Mouse (Mus musculus) neural tube, embryonic 14.5 days (tissue): ENCODE measurements at regions not wholly inside any gene's neighbourhood (a gene's known extent, or its start where the extent isn't known, plus 50 kb on each side); places are given as distances from the start of the nearest gene placed in this dataset.

Experiments used
- ATAC-seq: fragments of 200-750 bp; cut with Nextera tagmentation; 2 replicates; pipeline ENCODE4 v1.8.0; 2017; ENCODE audit warnings: low read depth, mild to moderate bottlenecking, moderate TSS enrichment, moderate library complexity
- H3K27ac ChIP-seq: fragments of 300-500 bp; sonication (generic); 2 replicates; pipeline ENCODE4 v1.5.1; 2014; ENCODE audit warnings: low read depth, mild to moderate bottlenecking, control low read depth, low read length, moderate library complexity, mixed read lengths
- H3K27me3 ChIP-seq: fragments of 300-500 bp; sonication (generic); 2 replicates; pipeline ENCODE4 v1.6.1; 2014; ENCODE audit warnings: low read length; ENCODE audit not compliant: control insufficient read depth, insufficient read depth
- H3K36me3 ChIP-seq: fragments of 300-500 bp; sonication (generic); 2 replicates; pipeline ENCODE4 v1.6.1; 2014; ENCODE audit warnings: low read length, mixed read lengths; ENCODE audit not compliant: control insufficient read depth, insufficient read depth
- H3K4me1 ChIP-seq: fragments of 300-500 bp; sonication (generic); 2 replicates; pipeline ENCODE4 v1.6.1; 2014; ENCODE audit warnings: low read length; ENCODE audit not compliant: control insufficient read depth, insufficient read depth
- H3K4me2 ChIP-seq: fragments of 300-500 bp; sonication (generic); 2 replicates; pipeline ENCODE4 v1.6.1; 2014; ENCODE audit warnings: mild to moderate bottlenecking, low read depth, low read length, control low read depth
- H3K4me3 ChIP-seq: fragments of 300-500 bp; sonication (generic); 2 replicates; pipeline ENCODE4 v1.5.1; 2014; ENCODE audit warnings: low read depth, low read length, control low read depth, mixed read lengths
- H3K9ac ChIP-seq: fragments of 300-500 bp; sonication (generic); replicated peaks from 2 replicates; pipeline ENCODE4 v1.6.1; 2014; ENCODE audit warnings: low read depth, mild to moderate bottlenecking, control low read depth, low read length, mixed read lengths
- H3K9me3 ChIP-seq: fragments of 300-500 bp; sonication (generic); 2 replicates; pipeline ENCODE4 v1.6.1; 2016; ENCODE audit warnings: low read length; ENCODE audit not compliant: control insufficient read depth
- WGBS: fragments of 180-500 bp; shearing (Covaris S2); extraction: QIAGEN DNeasy Blood & Tissue Kit; methylation state at CpG from one replicate; pipeline ENCODE4 v1.1.7; 2014; 5-methylcytosine and 5-hydroxymethylcytosine counted together

DNA sequence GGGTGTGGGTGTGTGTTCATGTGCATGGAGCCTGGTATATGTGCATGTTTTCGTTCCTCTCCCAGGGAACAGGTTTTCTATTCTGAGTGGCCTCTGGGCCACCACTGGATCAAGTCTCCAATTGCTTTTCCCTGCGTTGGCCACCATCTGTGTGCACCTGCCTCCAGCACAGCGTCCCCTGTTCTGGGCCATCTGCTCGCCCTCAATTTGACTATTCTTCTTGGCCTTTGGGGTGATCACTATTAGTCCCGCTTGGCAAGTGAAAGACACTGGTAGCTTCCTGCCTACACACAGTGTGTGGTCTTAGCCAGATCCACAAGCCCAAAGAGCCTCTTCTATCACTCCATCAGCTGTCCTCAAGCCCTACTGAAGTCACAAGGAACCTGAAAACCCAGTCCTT lies 80.8 kb upstream of the Ppp1r26 start:
- WGBS: 73% methylated on average over 5 of the region's 5 CpGs
- Histone ChIP-seq H3K9me3 (no peaks in the 10 kb centered on the region), H3K36me3 (no peaks in the 10 kb centered on the region), H3K27me3 (no peaks in the 10 kb centered on the region), H3K4me3 (no peak overlapping the region), H3K4me2 (no peak overlapping the region), H3K27ac (no peak overlapping the region), H3K9ac (no peak overlapping the region), H3K4me1 (peaks cover 8% of the 10 kb centered on the region; the same call in 1 of the 2 replicates)
- no peak for ATAC-seq

DNA sequence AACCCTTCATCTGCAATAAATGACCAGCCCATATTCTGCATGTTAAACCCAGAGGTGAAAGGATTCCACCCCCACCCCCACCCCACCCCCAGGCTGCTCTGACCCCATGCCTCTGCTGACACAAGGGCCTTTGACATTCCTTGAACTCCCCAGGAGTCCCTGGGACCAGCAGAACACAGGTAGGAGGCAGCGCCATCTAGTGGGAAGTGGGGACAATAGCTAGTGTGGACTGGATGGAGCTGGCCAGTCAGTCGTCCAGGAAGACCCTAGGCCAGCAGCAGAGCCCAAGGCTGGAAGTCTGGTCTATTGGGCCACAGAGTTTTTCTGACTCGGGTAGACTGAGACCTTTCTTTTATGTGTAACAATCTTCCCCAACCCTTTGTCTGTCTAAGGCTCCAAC lies 71.8 kb upstream of the Ppp1r26 start:
- Histone ChIP-seq H3K27ac (no peak overlapping the region), H3K27me3 (no peaks in the 10 kb centered on the region), H3K4me2 (no peak overlapping the region), H3K9ac (no peak overlapping the region), H3K4me3 (no peak overlapping the region), H3K4me1 (peaks cover 6% of the 10 kb centered on the region; the same call in 1 of the 2 replicates), H3K9me3 (no peaks in the 10 kb centered on the region), H3K36me3 (no peaks in the 10 kb centered on the region)
- ATAC-seq: no peak
- WGBS: 8% methylated on average over 3 of the region's 3 CpGs

DNA sequence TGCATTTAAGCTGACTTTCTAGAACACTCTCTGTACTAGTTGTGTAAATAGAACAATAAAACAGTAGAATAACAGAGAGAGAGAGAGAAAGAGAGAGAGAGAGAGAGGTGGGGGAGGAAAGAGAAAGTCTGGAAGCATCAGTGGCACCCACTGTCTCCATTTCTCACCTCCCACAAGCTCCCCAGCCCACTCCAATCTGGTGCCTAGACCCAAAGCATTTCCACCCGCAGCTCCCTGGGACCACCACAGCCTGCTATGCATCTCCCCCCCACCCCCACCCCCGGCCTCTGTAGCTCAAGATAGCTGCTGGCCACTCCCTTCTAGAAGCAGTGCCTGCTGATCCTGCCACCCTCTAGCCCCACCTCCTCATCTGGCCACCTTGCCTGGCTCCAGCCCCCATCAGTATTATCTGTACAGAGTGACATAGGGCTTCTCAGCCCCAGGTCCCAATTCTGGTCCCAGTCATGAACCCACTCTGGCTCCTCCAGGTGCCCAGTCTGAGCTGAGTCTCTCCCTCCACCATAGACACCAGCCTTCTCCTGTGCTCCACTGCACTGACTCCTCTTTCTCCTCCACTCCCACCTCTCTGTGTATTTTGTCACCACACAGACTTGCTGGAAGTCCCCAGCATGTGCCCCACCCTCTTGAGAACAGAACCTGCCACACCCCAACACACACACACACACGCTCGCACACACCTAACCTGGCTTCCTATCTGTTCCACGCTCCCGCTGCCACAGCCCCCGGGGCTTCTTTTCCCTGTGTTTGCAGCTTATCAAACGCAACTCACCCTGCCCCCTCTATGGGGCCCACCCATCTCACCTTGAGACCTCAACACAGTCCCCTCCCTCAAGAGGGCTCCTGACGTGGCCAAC lies 68.4 kb upstream of the Ppp1r26 start:
- Histone ChIP-seq H3K4me2 (no peak overlapping the region), H3K9ac (no peak overlapping the region), H3K4me3 (no peak overlapping the region), H3K4me1 (peaks cover 18% of the 10 kb centered on the region; the same call in 1 of the 2 replicates), H3K9me3 (no peaks in the 10 kb centered on the region), H3K36me3 (no peaks in the 10 kb centered on the region), H3K27me3 (no peaks in the 10 kb centered on the region), H3K27ac (no peak overlapping the region)
- 76% methylated on average over 9 of the region's 9 CpGs for WGBS
- ATAC-seq: no peak

DNA sequence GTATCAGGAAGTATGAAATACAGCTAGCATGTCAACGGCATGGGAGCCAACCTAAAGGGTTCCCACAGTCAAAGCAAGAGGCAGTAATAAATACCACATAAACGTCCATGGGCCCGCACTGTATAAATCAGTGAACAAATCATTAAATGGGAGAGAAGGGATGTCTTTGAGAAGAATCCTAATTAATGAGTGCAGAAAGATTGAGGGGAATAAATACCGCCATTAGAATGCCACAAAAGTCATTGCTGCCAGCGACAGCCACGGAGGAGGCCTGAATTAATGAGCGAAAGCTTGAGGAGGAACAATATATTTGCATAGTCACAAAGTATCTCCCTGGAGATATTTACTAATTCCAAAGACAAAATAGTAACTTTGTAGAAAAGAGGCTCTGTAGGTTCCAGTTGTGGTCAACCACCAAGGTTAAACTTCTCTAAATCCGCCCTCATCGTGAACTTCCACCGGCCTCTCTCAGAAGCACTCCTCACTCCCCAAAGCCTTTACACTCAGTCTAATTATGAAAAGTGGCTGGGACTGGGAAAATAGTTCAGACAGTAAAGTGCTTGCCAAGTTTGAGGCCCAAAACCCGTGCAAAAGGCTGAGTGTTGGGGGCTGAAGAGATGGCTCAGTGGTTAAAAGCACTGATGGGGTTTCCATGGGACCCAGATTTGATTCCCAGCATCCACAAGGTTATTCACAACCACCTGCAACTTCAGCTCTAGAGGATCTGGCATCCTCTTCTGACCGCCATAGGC lies 64.4 kb upstream of the Ppp1r26 start:
- peak overlapping the region; percentile 41; the same call in 1 of the 2 replicates for H3K27ac ChIP-seq
- no peaks in the 10 kb centered on the region for H3K36me3 ChIP-seq
- peaks cover 27% of the 10 kb centered on the region for H3K4me1 ChIP-seq
- 0 out of 2 replicates have a peak, but pooled peaks have one; percentile 25 for ATAC-seq
- WGBS: 49% methylated on average over 12 of the region's 12 CpGs
- no peak overlapping the region for H3K9ac ChIP-seq
- no peak overlapping the region for H3K4me3 ChIP-seq
- H3K9me3 ChIP-seq: no peaks in the 10 kb centered on the region
- no peak overlapping the region for H3K4me2 ChIP-seq
- H3K27me3 ChIP-seq: no peaks in the 10 kb centered on the region

DNA sequence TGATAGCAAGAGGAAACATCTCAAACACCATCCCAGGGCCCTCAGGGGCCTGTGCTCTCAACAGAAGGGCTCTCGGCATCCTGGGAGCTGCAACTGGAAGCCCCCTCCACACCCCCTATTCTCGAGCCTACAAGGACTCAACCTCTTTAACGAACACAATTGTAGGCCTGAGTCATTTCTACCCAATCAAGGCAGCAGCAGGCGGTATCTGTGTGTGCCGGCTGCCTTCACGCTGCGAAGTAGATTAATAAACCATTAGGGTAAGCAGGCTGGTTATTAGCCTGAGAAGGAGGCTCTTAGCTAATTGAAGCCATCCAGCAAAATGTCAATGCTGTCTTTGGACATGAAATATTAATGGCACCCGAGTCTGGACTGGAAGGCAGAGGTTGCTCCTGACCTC lies 61.7 kb upstream of the Ppp1r26 start:
- Histone ChIP-seq H3K9ac (no peak overlapping the region), H3K27me3 (no peaks in the 10 kb centered on the region), H3K27ac (peak overlapping the region; percentile 73), H3K4me1 (peaks cover 36% of the 10 kb centered on the region), H3K4me2 (no peak overlapping the region), H3K4me3 (no peak overlapping the region), H3K9me3 (no peaks in the 10 kb centered on the region), H3K36me3 (no peaks in the 10 kb centered on the region)
- ATAC-seq: peak; percentile 50
- WGBS: 28% methylated on average over 8 of the region's 8 CpGs

DNA sequence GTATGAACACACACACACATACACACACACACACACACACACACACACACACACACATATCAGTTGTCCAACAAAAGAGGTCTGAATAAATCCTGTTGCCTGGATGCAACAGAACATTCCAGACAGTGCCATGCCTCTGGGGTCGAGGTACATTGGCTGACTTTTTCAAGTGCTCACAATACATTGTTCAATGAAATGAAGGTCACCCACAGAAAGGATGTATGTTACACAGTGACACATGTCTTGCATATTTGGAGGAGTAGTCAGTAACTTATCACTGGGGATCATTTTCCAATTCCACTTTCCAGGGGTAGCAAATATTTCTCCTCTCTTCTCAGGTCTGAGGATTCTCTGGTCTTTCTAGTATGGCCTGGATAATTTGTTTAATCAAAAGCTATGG lies 59.8 kb upstream of the Ppp1r26 start:
- no peaks in the 10 kb centered on the region for H3K36me3 ChIP-seq
- H3K27me3 ChIP-seq: no peaks in the 10 kb centered on the region
- ATAC-seq: no peak
- H3K4me2 ChIP-seq: no peak overlapping the region
- no peak overlapping the region; the same call in 1 of the 2 replicates for H3K27ac ChIP-seq
- peaks cover 20% of the 10 kb centered on the region for H3K4me1 ChIP-seq
- WGBS: 47% methylated on average over 1 of the region's 1 CpGs
- no peak overlapping the region for H3K4me3 ChIP-seq
- no peaks in the 10 kb centered on the region for H3K9me3 ChIP-seq
- H3K9ac ChIP-seq: no peak overlapping the region

DNA sequence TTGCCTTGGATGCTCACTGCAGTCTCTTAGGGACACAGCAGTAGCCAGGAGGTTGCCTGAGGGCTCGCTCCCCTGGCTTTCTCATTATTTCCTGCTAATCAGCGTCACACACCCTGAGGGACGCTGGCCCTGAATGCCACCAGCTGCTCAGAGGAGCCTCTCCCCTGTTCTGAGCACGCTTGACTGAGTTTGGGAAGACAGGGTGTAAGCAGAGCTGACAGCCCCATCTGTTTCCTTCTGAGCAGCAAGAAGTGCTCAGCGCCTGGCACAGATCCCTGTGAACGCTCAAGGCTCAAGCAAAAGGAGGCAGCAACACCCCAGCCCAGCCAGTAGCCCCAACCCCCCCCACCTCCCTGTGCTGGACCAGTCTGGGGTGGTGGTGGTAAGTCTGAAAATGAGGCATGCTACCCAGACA lies 59.2 kb upstream of the Ppp1r26 start:
- H3K4me3 ChIP-seq: no peak overlapping the region
- H3K9ac ChIP-seq: no peak overlapping the region
- H3K4me1 ChIP-seq: peaks cover 18% of the 10 kb centered on the region
- H3K27ac ChIP-seq: peak overlapping the region; percentile 62
- WGBS: 5% methylated on average over 6 of the region's 6 CpGs
- peak; percentile 76; the same call in 1 of the 2 replicates for ATAC-seq
- H3K9me3 ChIP-seq: no peaks in the 10 kb centered on the region
- no peaks in the 10 kb centered on the region for H3K27me3 ChIP-seq
- H3K36me3 ChIP-seq: no peaks in the 10 kb centered on the region
- no peak overlapping the region for H3K4me2 ChIP-seq

DNA sequence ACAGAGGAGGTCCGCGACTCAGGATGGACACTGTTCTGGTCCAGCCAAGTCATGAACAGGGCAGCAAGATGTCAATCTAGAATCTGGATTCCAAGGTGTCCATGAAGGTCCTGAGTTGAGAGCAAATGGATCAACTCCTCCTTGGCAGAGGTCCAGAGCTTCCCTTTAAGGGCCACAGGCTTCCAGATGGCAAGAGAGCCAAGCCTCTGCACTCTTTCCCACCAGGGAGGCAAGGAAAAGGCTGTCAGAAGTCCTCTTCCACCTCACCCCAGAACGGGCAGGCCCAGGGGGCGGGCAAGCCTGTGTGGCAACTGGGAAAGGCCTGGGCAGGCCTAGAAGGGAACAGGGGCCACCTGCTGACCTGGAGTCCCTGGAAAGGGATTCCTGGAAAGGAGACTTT lies 58.7 kb upstream of the Ppp1r26 start:
- Histone ChIP-seq H3K4me3 (no peak overlapping the region), H3K27me3 (no peaks in the 10 kb centered on the region), H3K4me2 (no peak overlapping the region), H3K27ac (peak overlapping the region; percentile 62), H3K9me3 (no peaks in the 10 kb centered on the region), H3K9ac (no peak overlapping the region), H3K4me1 (peaks cover 18% of the 10 kb centered on the region), H3K36me3 (no peaks in the 10 kb centered on the region)
- WGBS: 81% methylated on average over 4 of the region's 4 CpGs
- no peak for ATAC-seq

DNA sequence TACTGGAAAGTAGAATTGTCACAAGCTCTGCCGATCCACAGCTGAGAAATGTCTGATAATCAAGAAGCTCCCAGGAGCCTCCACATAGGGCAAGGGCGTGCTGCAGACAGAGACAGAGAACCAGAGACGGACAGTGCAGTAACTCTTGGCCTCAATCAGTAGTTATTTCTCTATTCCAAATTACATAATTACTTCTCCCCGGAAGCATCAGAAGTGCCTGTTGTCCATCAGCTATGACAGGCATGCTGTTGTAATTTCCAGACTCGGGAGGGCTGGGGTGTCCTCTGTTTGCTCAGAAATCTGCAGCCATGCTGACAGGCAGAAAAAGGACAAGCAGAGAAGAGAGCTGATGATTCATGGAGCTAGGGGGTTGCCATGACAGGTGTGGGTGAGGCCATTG lies 56.9 kb upstream of the Ppp1r26 start:
- Histone ChIP-seq H3K36me3 (no peaks in the 10 kb centered on the region), H3K9ac (no peak overlapping the region), H3K4me3 (no peak overlapping the region), H3K27me3 (no peaks in the 10 kb centered on the region), H3K9me3 (no peaks in the 10 kb centered on the region), H3K27ac (no peak overlapping the region), H3K4me1 (peaks cover 18% of the 10 kb centered on the region), H3K4me2 (no peak overlapping the region)
- 93% methylated on average over 5 of the region's 5 CpGs for WGBS
- ATAC-seq: no peak
